Mouse (Mus musculus): ENCODE data around the gene Tnni3k.
"Not testable (repeated sequence)": the region's sequence is repeated elsewhere in the genome, so short reads cannot be mapped to it uniquely, and the experiment has no call there.

Tnni3k gene

DNA sequence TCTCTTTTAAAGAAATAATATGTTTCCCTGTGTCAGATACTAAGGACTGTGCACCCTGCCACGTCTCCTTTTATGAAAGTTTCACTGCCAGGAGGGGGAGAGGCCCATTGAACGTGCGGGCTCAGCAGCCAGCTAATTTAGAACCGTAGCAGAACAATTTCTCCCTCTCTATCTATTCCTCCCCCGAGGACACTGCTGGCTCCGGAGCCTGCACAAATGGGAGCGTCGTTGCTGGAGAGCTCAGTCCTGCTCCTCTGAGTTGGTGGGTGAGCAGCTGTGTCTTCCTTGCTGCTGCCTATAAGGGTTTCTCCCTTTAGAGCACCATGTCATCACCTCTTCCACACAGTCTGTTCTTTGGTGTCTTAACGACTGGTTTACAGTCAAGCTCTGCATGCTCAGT lies 220.8 kb downstream of the Tnni3k start:
- no peak for DNase-seq (ENCODE audit: low spot score in 2 of 2)

DNA sequence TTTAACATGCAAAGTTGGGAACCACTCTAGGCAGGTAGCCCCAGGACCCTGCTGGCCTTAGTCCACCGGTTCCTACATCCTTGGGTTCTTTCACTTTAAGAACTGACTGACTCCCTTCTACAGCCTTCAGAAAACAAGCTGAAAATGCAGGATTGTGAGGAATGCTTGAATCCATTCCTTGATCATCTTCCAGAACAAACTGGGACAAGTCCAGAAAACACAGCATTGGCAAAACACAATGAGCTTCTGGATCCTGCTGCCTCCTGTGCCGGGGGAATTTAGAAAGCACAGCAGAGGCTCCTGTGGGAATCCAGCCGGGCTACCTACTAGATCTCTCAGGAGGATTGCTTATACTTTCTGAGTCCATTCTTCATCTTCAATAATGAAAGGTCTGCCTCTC lies 229.5 kb downstream of the Tnni3k start:
- no peak for DNase-seq (ENCODE audit: low spot score in 2 of 2)

DNA sequence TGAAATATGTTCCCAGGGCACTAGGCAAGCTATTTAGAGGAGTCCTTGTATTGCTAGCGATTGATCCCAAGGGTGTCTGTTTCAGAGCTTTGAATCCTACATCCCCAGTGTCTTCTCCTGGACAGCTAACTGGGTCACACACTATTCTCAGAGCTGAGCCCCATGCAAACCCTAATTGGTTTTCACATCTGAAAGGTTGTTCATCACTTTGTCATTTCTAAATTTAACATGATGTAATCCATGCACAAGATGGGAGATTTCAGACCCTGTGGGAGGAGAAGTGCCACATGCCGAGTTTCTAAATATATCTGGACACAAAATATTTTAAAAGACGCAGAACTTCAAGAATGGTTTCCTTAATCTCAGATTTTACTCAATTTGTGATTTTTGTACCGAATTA lies 230.5 kb downstream of the Tnni3k start:
- no peak for DNase-seq (ENCODE audit: low spot score in 2 of 2)

DNA sequence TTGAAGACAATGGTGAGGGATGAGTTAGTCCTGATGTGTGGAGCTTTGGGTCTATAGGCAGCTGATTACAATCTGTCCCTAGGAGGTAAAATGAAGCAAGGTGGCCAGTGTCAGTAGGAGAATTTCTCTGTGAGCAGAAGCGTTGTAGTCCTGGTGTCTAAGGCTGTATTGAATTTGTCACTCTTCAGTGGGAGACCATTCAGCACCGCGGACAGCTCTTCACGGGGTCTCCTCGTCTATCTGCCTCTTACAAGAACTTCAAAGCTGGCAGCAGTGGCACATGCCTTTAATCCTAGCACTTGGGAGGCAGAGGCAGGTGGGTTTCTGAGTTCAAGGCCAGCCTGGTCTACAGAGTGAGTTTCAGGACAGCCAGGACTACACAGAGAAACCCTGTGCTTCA lies 235.5 kb downstream of the Tnni3k start:
- DNase-seq (ENCODE audit: low spot score in 2 of 2) = not testable (repeated sequence)

DNA sequence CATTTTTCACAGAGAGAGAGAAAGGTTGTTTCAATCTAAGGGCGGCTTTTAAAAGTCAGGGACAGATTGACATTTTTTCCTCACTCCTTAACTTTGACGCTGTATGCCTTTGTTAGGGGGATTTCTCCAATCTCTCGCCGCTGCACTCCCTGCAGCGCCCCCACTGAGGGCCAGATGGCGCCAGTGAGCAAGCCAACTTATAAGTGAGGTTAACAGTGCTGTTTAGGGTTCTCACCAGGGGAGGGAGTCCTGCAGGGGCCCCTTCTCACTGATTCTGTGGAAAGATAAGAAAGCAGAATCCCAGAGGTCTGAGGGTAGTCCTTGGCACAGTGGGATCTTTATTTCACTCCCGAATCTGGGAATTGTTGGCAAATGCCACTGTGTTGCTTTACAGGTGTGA lies 237.5 kb downstream of the Tnni3k start:
- DNase-seq (ENCODE audit: low spot score in 2 of 2) = peak in 1 of 2 experiments; percentile 15

DNA sequence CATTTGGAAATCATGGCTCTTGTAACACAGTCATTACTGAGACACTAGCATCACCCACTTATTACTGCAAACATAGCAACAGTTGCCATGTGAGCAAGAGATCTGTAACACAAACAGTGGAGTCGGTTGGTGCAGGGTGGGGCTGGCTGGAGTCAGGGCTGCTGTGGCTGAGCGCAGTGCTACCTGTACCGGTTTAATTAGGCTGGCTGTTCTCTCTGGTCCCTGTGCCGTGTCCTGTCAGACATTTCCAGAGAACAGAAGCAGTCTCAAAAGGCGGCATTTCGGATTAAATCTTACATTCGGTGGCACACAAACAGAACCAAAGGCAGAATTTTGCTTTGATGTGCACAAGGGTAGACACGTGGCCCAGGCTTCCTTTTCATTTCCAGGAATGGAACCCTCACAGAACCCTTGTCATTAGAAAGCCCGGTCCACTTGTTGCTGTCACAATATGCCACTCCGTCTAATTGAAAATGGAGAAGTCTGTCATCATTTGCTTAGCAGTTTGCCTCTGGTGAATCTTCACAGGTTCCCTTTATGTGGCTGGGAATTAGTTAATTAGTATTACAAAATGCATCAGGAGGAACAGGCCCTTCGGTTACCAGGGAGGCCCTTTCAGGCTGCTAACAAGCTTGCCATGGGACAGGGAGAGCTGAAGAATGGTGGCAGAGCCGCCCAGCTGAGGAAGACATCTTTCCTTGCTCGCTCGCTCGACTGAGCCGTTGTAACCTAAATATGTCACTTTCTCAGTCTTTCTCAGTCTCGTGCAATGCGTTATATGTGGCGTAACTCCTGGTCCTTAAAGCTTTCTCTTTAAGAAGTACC lies 238.2 kb downstream of the Tnni3k start:
- no peak for DNase-seq (ENCODE audit: low spot score in 2 of 2)

DNA sequence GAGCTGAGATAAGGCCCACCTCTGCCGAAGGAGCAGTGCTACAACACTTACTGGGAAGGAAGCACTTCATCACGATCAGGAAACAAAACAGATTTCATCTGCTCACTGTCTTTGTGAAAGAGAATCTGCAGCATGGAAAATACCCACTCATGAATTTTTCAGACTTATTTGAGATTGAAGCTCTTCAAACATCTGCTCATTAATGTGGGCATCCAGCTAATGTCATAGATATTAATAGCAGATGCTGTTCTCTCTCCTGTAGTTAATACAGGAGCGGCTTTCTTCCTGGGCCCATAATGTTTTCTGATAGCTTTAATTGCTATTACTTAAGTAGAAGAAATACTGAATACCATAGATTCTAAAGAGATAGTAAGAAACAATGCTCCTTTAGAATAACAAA lies 239.0 kb downstream of the Tnni3k start:
- no peak for DNase-seq (ENCODE audit: low spot score in 2 of 2)

DNA sequence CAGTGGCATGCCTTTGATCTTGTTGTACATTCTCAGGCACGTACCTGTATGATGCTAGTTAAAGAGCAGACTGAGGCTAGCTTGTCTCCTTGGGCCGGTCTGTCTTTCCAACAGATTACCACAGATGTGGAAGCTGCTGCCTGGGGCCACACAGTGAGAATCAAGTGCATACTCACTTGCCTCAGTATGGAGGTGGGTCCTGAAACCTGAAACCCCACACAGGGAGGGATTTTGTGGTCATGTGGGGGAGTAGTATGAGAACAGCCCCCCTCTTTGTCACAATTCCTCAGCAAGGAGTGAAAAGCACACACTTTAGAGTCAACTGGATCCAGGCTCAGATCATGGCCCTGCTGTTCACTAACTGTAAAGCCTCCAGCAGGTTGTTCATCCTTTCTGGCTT lies 239.6 kb downstream of the Tnni3k start:
- DNase-seq (ENCODE audit: low spot score in 2 of 2) = no peak

DNA sequence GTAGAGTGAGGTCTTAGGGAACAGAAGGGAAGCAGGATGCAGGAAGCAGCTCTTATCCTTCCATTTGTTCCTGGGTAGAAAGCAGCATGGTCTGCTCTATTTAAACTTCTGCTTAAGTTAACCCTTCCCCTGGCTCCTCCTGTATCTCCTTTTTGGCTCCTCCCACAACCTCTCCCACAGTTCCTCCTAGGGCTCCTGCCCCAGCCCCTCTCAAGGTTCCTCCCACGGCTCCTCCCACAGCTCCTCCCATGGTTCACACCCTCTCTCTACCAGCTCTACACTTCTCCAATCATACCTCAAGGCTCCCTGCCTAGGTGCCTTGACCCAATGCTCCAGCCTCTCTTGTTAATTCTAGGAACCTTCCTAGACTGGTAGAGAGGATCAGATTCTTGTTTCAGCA lies 242.3 kb downstream of the Tnni3k start:
- DNase-seq (ENCODE audit: low spot score in 2 of 2) = no peak

DNA sequence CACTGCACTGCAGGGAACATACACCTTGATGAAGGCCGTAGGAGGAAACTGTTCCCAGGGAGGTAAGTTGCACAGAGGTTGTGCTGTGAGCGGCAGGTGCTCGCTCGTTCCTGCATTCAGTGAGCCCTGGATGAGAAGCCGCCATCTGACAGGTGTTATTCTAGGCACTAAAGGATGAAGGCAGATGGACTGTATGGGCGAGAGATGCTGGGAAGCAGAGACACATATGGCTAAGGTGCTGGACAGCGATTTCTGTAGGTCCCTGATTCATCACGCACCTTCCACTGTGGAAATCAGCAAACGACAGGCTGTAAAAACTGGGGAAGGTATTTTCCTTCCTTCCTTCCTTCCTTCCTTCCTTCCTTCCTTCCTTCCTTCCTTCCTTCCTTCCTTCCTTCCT lies 243.4 kb downstream of the Tnni3k start:
- no peak for DNase-seq (ENCODE audit: low spot score in 2 of 2)

DNA sequence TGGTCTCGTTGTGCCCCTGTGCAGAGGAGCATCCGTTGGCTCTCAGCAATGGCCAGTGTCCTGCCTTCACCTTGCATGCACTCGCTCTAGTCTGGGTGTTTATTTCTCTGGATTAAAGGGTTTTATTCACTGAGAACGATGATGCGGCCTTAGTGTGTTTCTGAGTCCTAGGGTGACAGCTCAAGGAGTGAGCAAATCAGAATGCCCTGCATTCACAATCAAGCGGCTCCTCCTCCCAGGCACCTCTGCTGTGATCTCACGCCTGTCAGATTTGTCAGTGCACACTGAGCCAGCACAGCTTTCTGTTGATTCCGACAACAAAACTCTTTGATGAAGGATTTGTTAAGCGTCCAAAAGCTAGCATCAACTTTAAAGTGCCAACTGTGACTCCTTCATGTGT lies 243.9 kb downstream of the Tnni3k start:
- no peak for DNase-seq (ENCODE audit: low spot score in 2 of 2)

DNA sequence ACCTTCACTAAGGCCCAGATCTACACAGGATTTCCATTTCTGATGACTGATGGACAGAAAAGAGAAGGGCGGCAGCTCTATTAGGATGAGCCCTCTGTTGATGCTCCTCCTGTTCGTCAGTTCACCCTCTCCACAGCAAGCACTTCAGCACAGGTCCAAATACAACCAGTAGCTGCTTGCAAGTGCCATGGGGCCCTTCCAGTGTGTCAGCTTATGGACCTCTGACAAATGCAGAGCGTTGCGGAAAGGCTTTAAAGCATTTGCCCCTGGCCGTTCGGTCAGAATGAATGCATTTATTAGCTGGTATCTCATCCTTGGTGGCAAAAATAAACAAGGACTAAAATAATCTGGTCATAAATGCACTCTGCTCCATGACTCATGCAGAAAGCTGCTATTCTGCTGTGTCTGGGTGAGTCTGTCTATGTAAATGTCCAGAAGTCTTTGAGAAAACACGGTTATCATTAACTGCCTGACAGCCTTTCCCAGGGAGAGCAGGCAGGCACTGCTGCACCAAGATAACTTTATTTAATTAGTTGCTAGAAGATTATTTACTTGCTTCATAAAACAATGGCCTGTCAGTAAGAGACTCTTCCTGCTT lies 244.8 kb downstream of the Tnni3k start:
- DNase-seq (ENCODE audit: low spot score in 2 of 2) = no peak

DNA sequence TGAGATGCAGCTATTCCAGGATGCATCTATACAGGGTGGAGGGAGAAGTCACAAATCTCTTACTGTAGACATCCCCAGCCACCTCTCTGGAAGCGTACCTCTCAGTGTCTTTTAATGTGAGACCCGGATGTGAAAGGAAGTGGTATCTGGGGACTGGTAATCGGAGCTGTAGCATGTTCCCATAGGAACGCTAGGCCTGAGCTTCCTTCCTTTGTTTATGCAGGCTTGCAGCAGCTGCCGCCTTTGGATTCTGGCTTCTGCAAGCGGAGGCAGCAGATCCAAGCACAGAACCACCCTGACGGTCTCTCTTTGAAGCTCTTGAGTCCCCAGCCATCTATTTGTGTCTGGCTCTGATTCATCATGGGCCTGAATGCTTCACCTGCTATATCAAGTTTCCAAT lies 248.6 kb downstream of the Tnni3k start:
- no peak for DNase-seq (ENCODE audit: low spot score in 2 of 2)

DNA sequence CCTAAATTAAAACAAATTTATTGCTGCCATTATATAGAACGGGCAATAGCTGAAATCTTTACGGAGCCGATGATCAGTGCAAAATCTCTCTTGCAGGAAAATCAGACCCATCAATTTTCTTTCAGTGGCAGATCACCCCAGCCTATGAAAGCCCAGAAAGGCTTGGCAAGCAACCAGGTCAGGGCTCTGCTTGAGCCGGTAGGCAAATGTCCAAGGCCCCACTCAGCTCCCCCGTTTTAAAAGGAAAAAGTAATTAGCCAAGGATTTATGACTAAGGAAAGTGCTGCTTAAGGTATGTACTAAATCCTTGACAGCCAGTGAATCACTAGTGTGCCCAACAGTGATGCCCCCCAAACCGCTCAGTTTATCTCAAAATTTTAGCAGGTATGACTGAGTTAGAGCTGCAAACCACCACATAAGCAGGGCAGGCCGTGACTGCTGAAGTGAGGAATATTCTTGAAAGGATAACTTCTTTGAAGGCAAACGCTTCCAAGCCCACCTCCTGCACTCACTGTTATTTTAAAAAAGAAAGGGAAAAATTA lies 254.2 kb downstream of the Tnni3k start:
- no peak for DNase-seq (ENCODE audit: low spot score in 2 of 2)

DNA sequence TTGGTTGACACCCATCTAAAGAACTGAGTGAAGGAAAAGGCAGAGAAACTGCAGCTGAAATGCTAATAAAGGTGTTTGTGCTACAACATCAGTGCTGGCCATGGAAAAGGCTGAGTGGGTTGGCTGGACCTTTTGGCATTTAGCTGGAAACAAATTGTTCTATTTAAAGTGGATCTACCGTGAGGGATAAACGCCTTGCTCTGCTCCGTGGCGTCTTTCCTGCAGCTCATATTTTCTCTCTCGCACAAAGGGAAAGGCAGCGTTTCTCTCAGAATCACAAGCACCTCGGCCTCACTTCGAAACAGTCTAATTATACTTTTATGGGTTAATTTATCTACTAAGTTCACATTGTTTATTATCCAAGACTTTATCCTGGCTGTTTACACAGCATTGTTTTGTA lies 254.8 kb downstream of the Tnni3k start:
- DNase-seq (ENCODE audit: low spot score in 2 of 2) = no peak

DNA sequence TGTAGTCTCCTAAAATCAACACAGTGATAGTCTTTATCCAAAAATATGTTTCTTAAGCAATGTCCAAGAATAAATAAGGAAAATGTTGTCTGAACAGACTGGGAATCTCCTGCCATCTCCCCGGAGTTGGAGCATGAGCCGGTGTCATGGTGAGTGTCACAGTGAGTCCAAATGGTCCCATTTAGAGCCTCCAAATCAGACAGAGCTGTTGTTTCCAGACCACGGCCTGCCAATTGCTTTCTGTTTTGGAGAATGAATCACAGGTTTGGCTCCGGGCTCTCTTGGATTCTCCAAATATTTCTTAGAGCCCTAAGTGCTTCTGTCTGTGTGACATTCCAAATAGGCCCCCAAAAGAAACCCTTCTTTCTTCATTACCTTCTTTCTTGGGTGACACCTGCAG lies 256.4 kb downstream of the Tnni3k start:
- DNase-seq (ENCODE audit: low spot score in 2 of 2) = no peak

DNA sequence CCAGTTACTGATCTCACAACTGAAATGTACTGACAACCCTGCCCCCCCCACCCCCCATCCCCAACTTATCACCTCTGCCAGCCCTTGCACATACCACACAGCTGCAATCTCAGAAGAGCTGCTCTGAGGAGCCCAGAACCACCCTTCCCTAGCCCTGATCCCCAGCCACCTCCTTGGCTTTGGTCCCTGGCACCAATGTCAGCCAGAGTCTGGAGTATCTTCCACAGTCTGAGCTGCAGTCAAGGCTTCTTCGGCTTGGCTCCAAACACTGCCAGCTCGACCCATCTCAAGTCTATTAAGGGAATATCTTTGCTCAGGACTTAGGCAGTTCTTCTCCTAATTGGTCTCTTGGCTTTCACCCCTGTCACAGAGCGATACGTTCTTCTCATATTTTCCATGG lies 261.6 kb downstream of the Tnni3k start:
- no peak for DNase-seq (ENCODE audit: low spot score in 2 of 2)

DNA sequence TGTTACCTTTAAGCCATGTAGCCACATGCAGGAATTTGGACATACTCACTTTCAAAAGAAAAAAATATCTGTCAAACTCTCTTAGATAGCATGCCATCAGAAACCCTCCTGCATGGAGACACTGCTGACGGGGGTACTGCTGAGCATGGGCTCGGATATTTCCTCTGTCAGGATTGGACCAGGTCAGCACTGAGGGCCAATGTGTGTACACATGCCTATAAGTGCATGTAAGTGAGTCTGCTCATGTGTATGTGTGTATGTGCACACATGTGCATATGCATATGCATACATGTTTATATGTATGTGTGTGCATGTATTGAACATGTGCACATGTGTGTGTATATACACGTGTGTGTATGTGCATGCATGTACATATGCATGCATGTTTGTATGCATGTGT lies 267.6 kb downstream of the Tnni3k start:
- no peak for DNase-seq (ENCODE audit: low spot score in 2 of 2)

DNA sequence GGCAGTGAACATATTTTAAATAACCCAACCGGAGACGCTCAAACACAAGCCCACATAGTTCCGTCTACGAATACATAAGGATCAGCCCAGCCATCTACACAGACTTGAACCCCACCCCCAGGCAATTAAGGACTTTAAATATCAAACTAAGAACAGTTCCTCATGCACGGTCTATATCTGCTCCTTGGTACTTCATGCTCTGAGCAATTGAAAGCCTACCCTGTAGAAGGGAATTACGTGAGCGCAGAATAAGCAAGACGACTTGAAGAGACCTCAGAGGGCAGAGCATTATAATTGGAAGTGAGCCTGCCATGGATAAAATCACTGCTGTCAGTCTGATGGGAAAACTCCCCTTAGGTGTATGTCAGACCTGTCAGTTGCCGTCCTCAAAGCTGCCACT lies 268.9 kb downstream of the Tnni3k start:
- DNase-seq (ENCODE audit: low spot score in 2 of 2) = no peak

DNA sequence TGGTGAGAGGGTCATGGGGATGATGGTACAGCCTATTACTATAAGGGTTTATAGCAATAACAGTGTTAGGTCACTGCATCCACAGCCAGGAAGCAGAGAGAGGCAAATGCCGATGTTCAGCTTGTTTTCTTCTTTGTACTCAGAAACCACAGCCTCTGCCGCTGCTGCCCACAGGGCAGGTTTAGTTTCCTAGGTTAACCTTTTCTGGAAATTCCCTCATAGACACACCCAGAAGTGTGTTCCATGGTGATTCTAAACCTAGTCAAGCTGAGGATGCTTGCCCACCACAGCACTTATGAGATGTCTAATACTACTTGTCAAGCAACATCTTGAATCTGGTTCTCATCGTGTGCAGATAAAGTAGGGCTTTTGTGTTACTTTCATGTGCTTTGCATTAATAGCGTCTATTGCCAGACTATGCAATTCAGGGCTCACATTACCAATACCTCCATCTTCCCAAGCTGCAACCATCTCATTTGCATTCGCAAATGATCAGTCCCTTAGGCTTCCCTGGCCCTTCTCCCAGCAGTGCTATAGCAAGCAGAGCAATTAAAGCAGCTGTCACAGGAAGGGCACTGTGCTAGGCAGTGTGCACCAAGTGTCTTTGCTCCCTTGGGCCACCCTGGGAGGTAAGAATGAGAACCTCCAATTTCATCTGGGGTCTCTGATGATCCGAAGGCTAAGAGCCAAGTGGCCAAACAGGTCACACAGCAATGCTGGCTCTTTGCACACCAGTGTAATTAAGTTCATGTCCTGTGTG lies 276.2 kb downstream of the Tnni3k start:
- DNase-seq (ENCODE audit: low spot score in 2 of 2) = no peak

DNA sequence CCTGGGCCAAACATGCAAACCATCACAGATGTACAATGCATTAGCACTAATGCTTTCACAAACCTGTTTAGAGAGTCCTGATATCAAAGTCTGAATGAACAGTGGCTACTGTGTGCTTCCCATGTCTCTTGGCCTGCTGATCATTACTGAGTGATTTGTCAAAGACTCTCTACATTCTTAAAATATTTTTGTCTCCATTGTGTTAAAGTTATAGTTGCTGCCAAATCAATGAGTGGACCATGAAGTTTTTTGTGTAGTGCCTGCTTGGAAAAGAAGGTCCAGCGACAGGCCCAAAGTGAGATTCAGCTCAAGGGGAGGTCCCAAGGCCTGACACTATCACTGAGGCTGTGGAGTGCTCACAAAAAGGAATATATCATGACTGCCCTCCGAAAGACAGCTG lies 283.6 kb downstream of the Tnni3k start:
- no peak for DNase-seq (ENCODE audit: low spot score in 2 of 2)

DNA sequence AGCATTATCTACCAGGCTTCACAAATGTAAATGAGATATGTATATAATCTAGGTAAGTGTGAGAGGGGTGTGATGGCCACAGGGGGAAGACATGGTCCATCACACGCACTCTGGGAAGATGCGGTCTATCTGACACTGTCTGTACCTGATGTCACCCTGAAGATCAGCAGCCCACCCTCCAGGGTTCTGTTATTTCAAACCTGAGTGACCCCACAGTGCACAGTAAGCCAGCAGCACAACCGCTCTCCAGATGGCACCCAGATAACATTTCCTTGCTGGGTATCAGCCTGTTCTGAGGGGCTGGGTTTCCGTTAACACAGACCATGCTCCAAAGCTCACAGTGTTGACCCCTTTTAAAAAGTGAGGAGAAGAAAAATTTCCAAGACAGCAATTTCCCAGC lies 288.9 kb downstream of the Tnni3k start:
- DNase-seq (ENCODE audit: low spot score in 2 of 2) = no peak

DNA sequence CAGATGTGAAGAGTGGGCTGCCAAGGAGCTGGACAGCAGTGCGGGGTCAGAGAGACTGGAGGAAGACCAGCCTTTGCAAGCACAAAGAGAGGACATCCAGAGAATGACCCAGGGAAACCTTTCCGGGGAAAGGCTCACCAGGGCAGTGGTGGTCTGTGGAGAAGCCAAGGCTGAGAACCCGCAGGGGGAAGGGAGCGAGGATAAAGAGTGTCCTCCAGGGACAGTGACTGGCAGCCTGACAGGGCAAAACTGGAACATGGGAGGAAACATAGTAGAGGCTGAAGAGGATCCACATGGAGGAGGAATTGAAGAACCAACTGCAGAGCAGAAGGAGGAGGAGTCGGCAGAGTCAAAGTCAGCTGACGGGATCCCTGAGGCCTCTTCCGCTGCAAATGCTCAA lies 291.1 kb downstream of the Tnni3k start:
- no peak for DNase-seq (ENCODE audit: low spot score in 2 of 2)

Data from urinary bladder, postnatal 36 days (tissue).